Mouse (Mus musculus): ENCODE measurements around the gene Rnaset2b. TPM values are rescaled to one million over a fixed set of nuclear protein-coding genes. Genes with fewer than 3 reads are reported as not detected.
"Not testable (repeated sequence)": the region's sequence is repeated elsewhere in the genome, so short reads cannot be mapped to it uniquely, and the experiment has no call there.

Rnaset2b gene
- polyA plus RNA-seq, 1 experiment from 2014 or later: 287 TPM

DNA sequence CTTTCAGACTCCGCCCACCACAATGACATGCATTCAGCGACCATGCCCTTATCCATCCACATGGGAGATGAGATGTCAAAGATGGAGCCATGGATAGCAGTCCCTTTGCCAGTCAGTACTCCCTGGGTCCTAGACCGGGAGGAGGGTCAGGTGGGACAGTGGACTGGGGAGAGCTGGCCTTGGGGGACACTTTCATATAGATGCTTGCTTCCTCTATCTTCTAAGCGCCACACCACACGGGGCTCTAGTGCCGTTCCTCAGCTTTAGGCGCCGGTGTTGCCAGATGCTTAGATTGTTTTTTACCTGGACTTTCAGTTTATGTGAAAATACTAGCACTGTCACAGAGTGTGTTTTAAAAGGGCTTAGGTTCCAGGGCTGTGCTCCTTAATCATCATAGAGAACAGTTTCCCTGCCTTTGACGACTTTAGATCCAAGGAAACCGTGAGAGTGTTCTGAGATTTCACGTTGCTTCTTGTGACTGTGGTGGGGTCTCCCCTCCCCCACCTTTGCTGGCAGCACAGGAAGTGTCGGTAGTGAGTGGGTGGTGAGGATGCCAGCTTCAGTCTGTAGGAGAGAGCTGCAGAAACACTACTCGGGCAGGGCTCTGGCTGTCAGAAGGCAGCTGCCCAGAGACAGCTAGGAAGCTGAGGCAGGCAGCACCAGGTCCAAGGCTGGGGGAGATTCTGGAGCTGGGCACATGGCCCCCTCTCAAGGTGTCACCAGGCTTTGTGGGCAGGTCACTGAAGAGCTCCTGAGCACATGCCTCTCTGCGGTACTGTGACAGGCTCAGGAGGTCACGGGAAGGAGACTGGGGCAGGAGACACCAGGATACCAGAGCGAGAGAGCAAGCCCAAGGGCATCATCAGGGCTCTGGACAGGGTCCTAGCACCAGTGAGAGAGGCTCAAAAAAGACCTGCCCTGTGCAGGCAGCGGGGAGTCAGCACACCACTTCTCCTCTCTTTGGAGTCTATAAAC lies 63.0 kb downstream of the Rnaset2b start:
- not testable (repeated sequence) for H3K27me3 ChIP-seq (ENCODE audit: control insufficient read depth, insufficient read depth, low read depth, low read length); H3K4me2 ChIP-seq (ENCODE audit: low read depth, low read length); ATAC-seq (ENCODE audit: low read depth); H3K4me1 ChIP-seq (replicated peaks; ENCODE audit: control insufficient read depth, insufficient read depth, low read length); H3K36me3 ChIP-seq (ENCODE audit: control insufficient read depth, insufficient read depth, low read length); H3K27ac ChIP-seq (ENCODE audit: low read length); H3K9ac ChIP-seq (ENCODE audit: low read length); H3K9me3 ChIP-seq (ENCODE audit: control insufficient read depth, low read length); H3K4me3 ChIP-seq (ENCODE audit: low read length)
- 51% methylated on average over 2 of the region's 17 CpGs for WGBS

Other genes with a start within 250 kb of the Rnaset2b start
- 154 and 168 TPM in 2 replicates for gene Ezr, start 187.8 kb upstream of the Rnaset2b start, polyA plus RNA-seq (2015; fragmentation: Nextera tagmentation; extraction: Ambion mirVana)
- 48.9 TPM in 2 replicates for gene Rsph3b, start 22.0 kb upstream of the Rnaset2b start, polyA plus RNA-seq (2015; fragmentation: Nextera tagmentation; extraction: Ambion mirVana)
- gene Tagap1, start 9.5 kb upstream of the Rnaset2b start, polyA plus RNA-seq (2015; fragmentation: Nextera tagmentation; extraction: Ambion mirVana): 51.3 and 52.5 TPM in 2 replicates
- 0.33 and 0.52 TPM in 2 replicates for gene Gm49721, start 8.3 kb downstream of the Rnaset2b start, polyA plus RNA-seq (2015; fragmentation: Nextera tagmentation; extraction: Ambion mirVana)
- not detected in 2 replicates for gene Gm1604a, start 54.9 kb downstream of the Rnaset2b start, polyA plus RNA-seq (2015; fragmentation: Nextera tagmentation; extraction: Ambion mirVana)
- gene Rps6ka2, start 199.5 kb downstream of the Rnaset2b start, polyA plus RNA-seq (2015; fragmentation: Nextera tagmentation; extraction: Ambion mirVana): 10.5 and 10.6 TPM in 2 replicates

Measured in lung, embryonic 16.5 days (tissue).